Mouse (Mus musculus) liver, embryonic 16.5 days (tissue): Measurements from ENCODE around the gene Apaf1. TPM values are rescaled to one million over a fixed set of nuclear protein-coding genes. Genes with fewer than 3 reads are reported as not detected.
A peak's percentile ranks its signal among the peaks of the same experiment; 100 is the strongest.

ENCODE experiments used
- ATAC-seq: fragments of 200-750 bp; cut with Nextera tagmentation; 2 replicates; pipeline ENCODE4 v1.8.0; 2017; ENCODE audit warnings: low read depth, mild to moderate bottlenecking, moderate number of reproducible peaks, moderate library complexity
- H3K27ac ChIP-seq: fragments of 300-500 bp; sonication (generic); 2 replicates; pipeline ENCODE4 v1.5.1; 2014; ENCODE audit warnings: mild to moderate bottlenecking, low read length
- H3K27me3 ChIP-seq: fragments of 300-500 bp; sonication (generic); 2 replicates; pipeline ENCODE4 v1.6.1; 2014; ENCODE audit warnings: low read depth, low read length, mixed read lengths; ENCODE audit not compliant: control insufficient read depth, insufficient read depth
- H3K36me3 ChIP-seq: fragments of 300-500 bp; sonication (generic); 2 replicates; pipeline ENCODE4 v1.6.1; 2014; ENCODE audit warnings: mild to moderate bottlenecking; ENCODE audit not compliant: control insufficient read depth, insufficient read depth
- H3K4me1 ChIP-seq: fragments of 300-500 bp; sonication (generic); 2 replicates; pipeline ENCODE4 v1.6.1; 2014; ENCODE audit warnings: low read depth, low read length, mixed read lengths; ENCODE audit not compliant: control insufficient read depth
- H3K4me2 ChIP-seq: fragments of 300-500 bp; sonication (generic); 2 replicates; pipeline ENCODE4 v1.6.1; 2014; ENCODE audit warnings: low read depth, low read length, mixed read lengths
- H3K4me3 ChIP-seq: fragments of 300-500 bp; sonication (generic); 2 replicates; pipeline ENCODE4 v1.5.1; 2014; ENCODE audit warnings: low read depth, mild to moderate bottlenecking, low read length
- H3K9ac ChIP-seq: fragments of 300-500 bp; sonication (generic); 2 replicates; pipeline ENCODE4 v1.6.1; 2014; ENCODE audit warnings: low read depth, low read length
- H3K9me3 ChIP-seq: fragments of 300-500 bp; sonication (generic); replicated peaks from 2 replicates; pipeline ENCODE4 v1.6.1; 2016; ENCODE audit warnings: low read length; ENCODE audit not compliant: control insufficient read depth
- WGBS: fragments of 180-500 bp; shearing (Covaris S2); extraction: QIAGEN DNeasy Blood & Tissue Kit; methylation state at CpG from one replicate; pipeline ENCODE4 v1.1.7; 2014; ENCODE audit not compliant: insufficient replicate concordance; 5-methylcytosine and 5-hydroxymethylcytosine counted together
- polyA plus RNA-seq: library from polyadenylated mRNA; unstranded; fragments of >200 nt; fragmentation: Nextera tagmentation; extraction: Ambion mirVana; gene quantifications from 2 replicates; pipeline ENCODE4 v1.2.1, GENCODE M21; 2015

Apaf1 gene
- polyA plus RNA-seq, 1 experiment from 2014 or later = 7.0 TPM

DNA sequence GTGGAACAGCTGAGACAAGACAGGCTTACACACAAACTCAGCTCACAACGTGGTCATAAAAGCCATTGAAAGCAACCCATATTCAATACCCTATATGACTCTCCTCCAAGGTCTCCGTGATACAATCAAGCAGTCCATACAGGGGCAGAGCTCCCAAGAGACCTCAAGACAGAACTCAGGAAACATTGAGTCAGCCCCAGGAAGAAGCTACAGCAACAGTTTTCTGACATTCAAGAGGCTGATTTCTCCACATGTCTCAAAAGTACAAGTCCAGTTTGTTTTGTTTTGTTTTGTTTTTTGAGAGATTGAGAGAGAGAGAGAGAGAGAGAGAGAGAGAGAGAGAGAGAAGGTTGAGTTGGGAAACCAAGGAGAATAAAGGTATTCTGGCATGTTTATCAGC is 108.5 kb downstream of the Apaf1 start:
- WGBS = 39% methylated on average over 2 of the region's 2 CpGs
- H3K4me3 ChIP-seq = no peak overlapping the region
- H3K9me3 ChIP-seq = no peaks in the 10 kb centered on the region
- H3K36me3 ChIP-seq = no peaks in the 10 kb centered on the region
- no peak for ATAC-seq
- no peak overlapping the region for H3K9ac ChIP-seq
- no peaks in the 10 kb centered on the region for H3K4me1 ChIP-seq
- H3K27ac ChIP-seq = no peak overlapping the region
- H3K27me3 ChIP-seq = peaks cover 14% of the 10 kb centered on the region
- H3K4me2 ChIP-seq = no peak overlapping the region

DNA sequence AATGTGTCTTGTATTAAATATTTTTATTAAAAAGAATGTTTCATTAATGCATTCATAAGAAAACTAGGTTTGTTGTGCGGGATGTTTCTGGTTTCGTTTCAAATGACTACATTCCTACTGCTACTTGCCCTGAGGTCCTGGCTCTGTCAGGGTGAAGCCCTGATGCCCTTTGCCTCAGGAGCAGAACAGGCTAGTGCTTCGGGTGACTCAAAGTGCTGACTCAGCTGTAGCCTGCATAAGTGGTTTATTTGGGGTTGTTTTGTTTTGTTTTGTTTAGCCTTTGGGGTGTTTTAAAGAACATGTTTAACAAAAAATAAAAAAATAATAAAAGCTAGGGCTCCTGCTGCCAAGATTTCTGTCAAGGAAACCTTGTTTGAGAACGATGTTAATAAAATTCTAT is 112.0 kb downstream of the Apaf1 start:
- Histone ChIP-seq H3K4me2 (no peak overlapping the region), H3K36me3 (no peaks in the 10 kb centered on the region), H3K27ac (no peak overlapping the region), H3K27me3 (peaks cover 42% of the 10 kb centered on the region), H3K9me3 (no peaks in the 10 kb centered on the region), H3K4me3 (no peak overlapping the region), H3K4me1 (no peaks in the 10 kb centered on the region), H3K9ac (no peak overlapping the region)
- no peak for ATAC-seq
- 33% methylated on average over 4 of the region's 4 CpGs for WGBS

DNA sequence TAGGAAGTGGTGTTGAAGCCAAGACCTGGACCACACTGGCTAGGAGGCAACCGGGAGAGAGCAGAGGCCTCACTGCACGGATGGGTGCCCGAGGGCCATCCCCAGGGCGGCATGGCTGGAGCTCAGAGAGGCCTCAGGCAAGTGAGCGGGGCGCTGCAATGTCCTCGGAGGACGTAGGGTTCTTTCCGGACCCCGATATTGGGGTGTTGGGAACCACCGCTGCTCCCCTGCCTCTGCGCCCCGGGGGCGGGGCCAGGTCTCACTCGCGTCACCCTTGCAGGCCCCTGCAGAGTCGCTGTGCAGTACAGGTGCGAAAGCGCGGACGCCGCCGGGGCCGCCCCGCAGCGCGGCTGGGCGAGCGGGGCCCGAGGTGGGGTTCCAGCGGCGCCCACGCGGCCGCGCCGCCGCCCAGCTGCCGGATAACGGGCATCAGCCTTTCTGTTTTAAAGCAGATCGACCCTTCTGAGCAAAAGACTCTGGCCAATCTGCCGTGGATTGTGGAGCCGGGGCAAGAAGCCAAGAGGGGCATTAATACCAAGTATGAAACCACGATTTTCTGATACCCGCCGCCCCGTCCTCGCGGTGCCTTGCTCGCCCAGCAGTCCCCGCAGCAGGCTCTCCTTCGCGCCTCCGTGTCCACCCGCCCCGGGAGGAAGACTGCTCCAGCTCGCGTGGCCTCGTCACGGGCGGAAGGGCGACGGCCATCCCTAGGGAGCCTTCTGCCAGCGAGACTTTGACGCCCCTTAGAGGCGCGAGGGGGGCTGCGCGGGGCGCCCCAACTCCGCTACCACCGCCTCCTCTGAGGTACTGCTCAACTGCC is 113.0 kb downstream of the Apaf1 start:
- no peak overlapping the region for H3K27ac ChIP-seq
- peak overlapping the region; percentile 59 for H3K4me2 ChIP-seq
- H3K36me3 ChIP-seq = no peaks in the 10 kb centered on the region
- 4% methylated on average over 70 of the region's 72 CpGs for WGBS
- ATAC-seq = no peak
- no peak overlapping the region for H3K9ac ChIP-seq
- H3K4me1 ChIP-seq = no peaks in the 10 kb centered on the region
- peaks cover 42% of the 10 kb centered on the region for H3K27me3 ChIP-seq
- H3K4me3 ChIP-seq = peak overlapping the region; percentile 42
- no peaks in the 10 kb centered on the region for H3K9me3 ChIP-seq

DNA sequence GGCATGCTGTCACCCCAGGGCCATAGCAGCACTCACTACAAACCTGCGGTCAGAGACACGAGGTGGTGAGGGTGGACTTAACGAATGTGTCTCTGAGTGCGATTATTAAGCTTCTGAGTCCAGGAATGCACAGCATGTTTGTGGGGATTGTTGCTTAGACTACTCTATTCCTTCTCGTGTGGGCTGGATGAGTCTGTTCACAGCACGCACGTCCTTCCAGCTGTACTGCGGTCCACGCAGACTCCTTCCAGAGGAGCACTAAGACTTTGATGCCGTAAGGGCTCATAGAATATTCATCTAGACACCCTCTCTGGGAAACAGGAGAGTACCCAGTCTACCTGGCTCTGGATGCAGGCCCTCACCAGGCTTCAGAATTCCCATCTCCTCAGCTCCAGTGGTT is 114.3 kb downstream of the Apaf1 start:
- Histone ChIP-seq H3K4me1 (no peaks in the 10 kb centered on the region), H3K27me3 (peaks cover 42% of the 10 kb centered on the region), H3K4me2 (no peak overlapping the region), H3K9me3 (no peaks in the 10 kb centered on the region), H3K27ac (no peak overlapping the region), H3K4me3 (no peak overlapping the region), H3K36me3 (no peaks in the 10 kb centered on the region), H3K9ac (no peak overlapping the region)
- WGBS = 81% methylated on average over 10 of the region's 10 CpGs
- no peak for ATAC-seq

DNA sequence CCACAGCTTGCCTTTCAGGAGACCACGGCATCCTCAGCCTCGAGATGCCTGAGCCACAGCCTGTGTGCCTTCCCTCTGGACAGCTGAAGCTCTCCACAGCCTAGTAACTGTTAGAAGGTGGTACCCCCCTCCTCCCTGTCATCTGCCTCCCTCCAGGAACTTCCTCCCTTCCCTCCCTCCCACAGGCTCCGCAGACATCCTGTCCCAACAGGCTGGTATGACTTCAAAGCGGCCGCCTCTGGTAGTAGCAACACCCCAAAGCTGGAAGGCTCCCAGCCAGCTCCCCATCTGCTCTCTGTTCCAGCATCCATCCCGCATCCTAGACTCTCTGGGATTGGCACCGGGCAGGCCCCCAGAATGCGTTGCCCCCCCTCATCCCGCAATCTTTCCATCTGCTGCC is 115.7 kb downstream of the Apaf1 start:
- Histone ChIP-seq H3K4me3 (no peak overlapping the region), H3K9ac (no peak overlapping the region), H3K36me3 (no peaks in the 10 kb centered on the region), H3K27me3 (peaks cover 42% of the 10 kb centered on the region), H3K4me1 (no peaks in the 10 kb centered on the region), H3K27ac (no peak overlapping the region), H3K4me2 (no peak overlapping the region), H3K9me3 (no peaks in the 10 kb centered on the region)
- WGBS = 8% methylated on average over 9 of the region's 9 CpGs
- no peak for ATAC-seq

DNA sequence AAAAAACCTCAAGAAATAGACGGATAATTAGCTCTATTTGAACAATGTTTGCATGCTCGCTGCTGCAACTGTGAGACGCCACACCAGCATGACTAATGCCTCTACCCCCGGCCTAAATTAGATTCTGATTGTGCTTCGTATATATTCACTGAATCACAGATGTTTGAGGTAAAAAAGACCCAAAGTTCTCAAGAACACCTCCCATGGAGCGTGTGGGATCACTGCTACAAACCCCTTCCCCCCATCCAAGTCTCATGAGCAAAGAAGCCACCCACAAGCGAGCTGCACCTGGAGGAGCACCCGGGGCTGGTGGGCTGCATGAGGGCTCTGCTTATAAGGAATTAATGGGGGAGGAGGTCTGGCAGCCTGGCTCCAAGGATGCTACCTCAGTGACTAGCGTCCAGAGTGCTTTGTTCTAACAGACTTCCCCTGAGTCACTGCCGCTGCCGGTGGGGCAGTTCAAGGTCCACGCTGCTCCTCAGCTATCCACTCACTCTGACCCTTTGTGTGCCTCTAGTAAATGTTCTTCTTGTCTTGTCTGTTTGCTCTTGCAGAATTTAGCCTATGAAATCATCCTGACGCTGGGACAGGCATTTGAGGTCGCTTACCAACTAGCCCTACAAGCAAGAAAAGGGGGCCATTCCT is 116.8 kb downstream of the Apaf1 start:
- Histone ChIP-seq H3K4me1 (no peaks in the 10 kb centered on the region), H3K9ac (no peak overlapping the region), H3K9me3 (no peaks in the 10 kb centered on the region), H3K27me3 (peaks cover 42% of the 10 kb centered on the region), H3K4me2 (no peak overlapping the region), H3K36me3 (no peaks in the 10 kb centered on the region), H3K4me3 (no peak overlapping the region), H3K27ac (no peak overlapping the region)
- WGBS = 49% methylated on average over 14 of the region's 14 CpGs
- no peak for ATAC-seq

DNA sequence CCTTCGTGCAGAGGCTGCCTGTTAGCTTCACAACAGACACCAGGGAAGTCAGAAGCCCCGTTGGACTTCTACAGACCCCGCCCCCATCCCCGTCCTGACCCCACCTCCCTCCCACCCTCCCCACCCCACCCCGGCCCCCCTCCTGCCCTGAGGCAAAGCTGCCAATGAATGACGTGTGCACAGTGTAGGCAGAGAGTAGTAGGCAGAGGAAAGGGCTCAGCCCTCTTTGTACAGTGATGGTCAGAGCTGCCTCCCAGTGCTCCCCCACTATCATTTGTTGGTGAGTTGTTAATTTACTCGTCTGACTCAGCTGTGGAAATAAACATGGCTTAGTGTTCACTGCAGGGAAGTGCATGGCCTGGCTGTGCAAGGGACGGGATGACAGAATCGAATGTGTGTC is 118.1 kb downstream of the Apaf1 start:
- H3K27me3 ChIP-seq = peaks cover 32% of the 10 kb centered on the region
- ATAC-seq = no peak
- H3K27ac ChIP-seq = no peak overlapping the region
- no peak overlapping the region for H3K4me3 ChIP-seq
- H3K9me3 ChIP-seq = no peaks in the 10 kb centered on the region
- no peaks in the 10 kb centered on the region for H3K36me3 ChIP-seq
- H3K4me1 ChIP-seq = no peaks in the 10 kb centered on the region
- 14% methylated on average over 9 of the region's 9 CpGs for WGBS
- no peak overlapping the region for H3K9ac ChIP-seq
- H3K4me2 ChIP-seq = no peak overlapping the region

DNA sequence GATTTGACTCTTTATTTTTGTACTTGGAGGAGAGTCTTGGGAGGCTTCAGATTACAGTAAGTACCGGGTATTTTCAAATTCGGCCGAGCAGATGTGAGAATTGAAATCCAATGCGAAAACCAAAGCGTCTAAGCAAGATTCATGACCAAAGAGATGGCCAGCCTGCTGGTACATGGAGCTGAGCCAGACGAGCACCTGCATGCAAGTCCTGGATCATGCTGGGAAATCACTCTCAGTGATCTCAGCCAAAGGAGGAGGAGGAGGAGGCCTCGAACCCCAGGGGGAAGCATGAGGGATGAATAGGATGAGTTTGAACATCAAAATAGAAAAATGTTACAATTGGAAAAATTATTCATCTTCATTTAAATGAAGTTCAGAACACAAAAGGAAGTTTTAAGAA is 122.2 kb downstream of the Apaf1 start:
- no peak overlapping the region for H3K4me2 ChIP-seq
- 64% methylated on average over 7 of the region's 7 CpGs for WGBS
- no peaks in the 10 kb centered on the region for H3K9me3 ChIP-seq
- no peaks in the 10 kb centered on the region for H3K4me1 ChIP-seq
- no peaks in the 10 kb centered on the region for H3K27me3 ChIP-seq
- no peak overlapping the region for H3K27ac ChIP-seq
- H3K36me3 ChIP-seq = no peaks in the 10 kb centered on the region
- H3K4me3 ChIP-seq = no peak overlapping the region
- ATAC-seq = no peak
- no peak overlapping the region for H3K9ac ChIP-seq

DNA sequence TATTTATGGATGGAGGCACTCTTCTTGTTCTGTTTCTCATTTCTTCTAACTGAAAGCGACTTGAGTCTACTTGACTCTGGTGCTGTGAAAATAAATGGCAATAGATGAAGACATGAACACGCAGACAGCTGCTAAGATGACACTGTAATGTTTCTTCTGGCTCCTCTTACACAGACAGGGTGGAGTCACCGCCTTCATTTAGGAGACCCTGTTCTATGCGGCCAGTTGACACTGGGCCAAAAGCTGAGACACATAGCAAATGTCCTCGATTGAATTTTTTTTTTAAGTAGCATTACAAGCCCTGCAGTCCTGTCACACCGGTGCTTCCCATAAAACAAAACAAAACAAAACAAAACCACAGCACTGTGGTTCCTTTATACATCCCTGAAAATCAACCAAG is 128.7 kb downstream of the Apaf1 start:
- ATAC-seq = no peak
- WGBS = 70% methylated on average over 6 of the region's 6 CpGs
- H3K4me3 ChIP-seq = no peak overlapping the region
- no peak overlapping the region for H3K9ac ChIP-seq
- H3K27me3 ChIP-seq = no peaks in the 10 kb centered on the region
- H3K9me3 ChIP-seq = no peaks in the 10 kb centered on the region
- H3K27ac ChIP-seq = no peak overlapping the region
- H3K4me2 ChIP-seq = no peak overlapping the region
- H3K4me1 ChIP-seq = no peaks in the 10 kb centered on the region
- H3K36me3 ChIP-seq = no peaks in the 10 kb centered on the region
